Mouse (Mus musculus): ENCODE measurements around the gene Cdc14b. TPM values are rescaled to one million over a fixed set of nuclear protein-coding genes. Genes with fewer than 3 reads are reported as not detected.

Cdc14b gene
- polyA plus RNA-seq, 1 experiment from 2014 or later: 9.4 TPM

Other genes starting within 250 kb of the Cdc14b start
- not detected in 2 replicates for gene Hsd17b3, start 186.1 kb downstream of the Cdc14b start, polyA plus RNA-seq (2015; fragmentation: Nextera tagmentation; extraction: Ambion mirVana)
- gene Slc35d2, start 145.9 kb downstream of the Cdc14b start, polyA plus RNA-seq (2015; fragmentation: Nextera tagmentation; extraction: Ambion mirVana): 8.7 and 9.0 TPM in 2 replicates
- 18.1 and 18.6 TPM in 2 replicates for gene Zfp367, start 122.1 kb downstream of the Cdc14b start, polyA plus RNA-seq (2015; fragmentation: Nextera tagmentation; extraction: Ambion mirVana)
- gene Habp4, start 113.5 kb downstream of the Cdc14b start, polyA plus RNA-seq (2015; fragmentation: Nextera tagmentation; extraction: Ambion mirVana): 8.4 and 10.3 TPM in 2 replicates
- gene Aaed1, start 37.4 kb upstream of the Cdc14b start, polyA plus RNA-seq (2015; fragmentation: Nextera tagmentation; extraction: Ambion mirVana): 21.8 and 22.8 TPM in 2 replicates
- gene Ctsl, start 95.6 kb upstream of the Cdc14b start, polyA plus RNA-seq (2015; fragmentation: Nextera tagmentation; extraction: Ambion mirVana): 242 and 244 TPM in 2 replicates
- 4.1 and 4.9 TPM in 2 replicates for gene Cdk20, start 157.0 kb upstream of the Cdc14b start, polyA plus RNA-seq (2015; fragmentation: Nextera tagmentation; extraction: Ambion mirVana)
- not detected in 2 replicates for gene Fam240b, start 222.5 kb upstream of the Cdc14b start, polyA plus RNA-seq (2015; fragmentation: Nextera tagmentation; extraction: Ambion mirVana)

Data from liver, embryonic 16.5 days (tissue).